In genomic region chr5:137775587-137776290, GRCm38 (mm10) we compare ENCODE assay signal across 13 mouse cellular contexts. TPM values are rescaled to one million over a fixed set of nuclear protein-coding genes. Genes with fewer than 3 reads are reported as not detected.
DNase-seq lines count a peak whose midpoint lies in the region; ATAC-seq and TF ChIP-seq lines count a peak whose summit lies in the region.
"Had no signal": no experiment of that assay in that cellular context is flagged by ENCODE, and none has a peak within 500 bp of the region (broad histone marks: within the 10 kb centered on the region; RNA-seq: fewer than 3 reads in every experiment).

No protein-coding gene starts in this region.

- no peak overlapping the region for H3K4me2 ChIP-seq in heart, embryonic 13.5 days
- H3K4me2 ChIP-seq in hindbrain, embryonic 14.5 days (replicated peaks), result no peak overlapping the region
- H3K4me2 ChIP-seq: forebrain, embryonic 13.5 days; lung, embryonic 14.5 days; midbrain, embryonic 12.5 days had no signal

- 89% methylated on average over 2 of the region's 2 CpGs for WGBS in heart, embryonic 13.5 days
- WGBS in heart, adult 2 months, result 96% methylated on average over 2 of the region's 2 CpGs
- WGBS in limb, embryonic 10.5 days, result 92% methylated on average over 2 of the region's 2 CpGs
- WGBS in hindbrain, embryonic 14.5 days, result 90% methylated on average over 2 of the region's 2 CpGs

- peaks cover 33% of the 10 kb centered on the region for H3K4me1 ChIP-seq in heart, embryonic 13.5 days
- H3K4me1 ChIP-seq in heart, adult 2 months (ENCODE audit: control insufficient read depth, insufficient read depth, low read length), result peaks cover 1% of the 10 kb centered on the region; the same call in 1 of the 2 replicates
- no peaks in the 10 kb centered on the region for H3K4me1 ChIP-seq in ES-Bruce4 (ENCODE audit: control insufficient read depth, insufficient read depth, low read length)
- peaks cover 24% of the 10 kb centered on the region for H3K4me1 ChIP-seq in limb, embryonic 10.5 days
- peaks cover 17% of the 10 kb centered on the region for H3K4me1 ChIP-seq in hindbrain, embryonic 14.5 days (replicated peaks; ENCODE audit: control insufficient read depth, insufficient read depth, low read length)

- intact Hi-C loops in heart, adult 2 months (cut with DNase I), result no loop called here

- no peaks in the 10 kb centered on the region for H3K9me3 ChIP-seq in heart, embryonic 13.5 days
- no peaks in the 10 kb centered on the region for H3K9me3 ChIP-seq in ES-Bruce4 (replicated peaks; ENCODE audit: control insufficient read depth, insufficient read depth, low read length, poor library complexity, severe bottlenecking)
- H3K9me3 ChIP-seq in limb, embryonic 10.5 days (replicated peaks), result no peaks in the 10 kb centered on the region
- no peaks in the 10 kb centered on the region for H3K9me3 ChIP-seq in hindbrain, embryonic 14.5 days (ENCODE audit: control insufficient read depth, low read length)
- H3K9me3 ChIP-seq: forebrain, embryonic 13.5 days; hindbrain, embryonic 10.5 days; midbrain, embryonic 12.5 days had no signal

- H3K27me3 ChIP-seq in heart, embryonic 13.5 days (replicated peaks), result no peaks in the 10 kb centered on the region
- no peaks in the 10 kb centered on the region for H3K27me3 ChIP-seq in heart, adult 2 months (ENCODE audit: control insufficient read depth, insufficient read depth, low read length)
- no peaks in the 10 kb centered on the region for H3K27me3 ChIP-seq in ES-Bruce4 (ENCODE audit: control insufficient read depth, insufficient read depth, low read length, poor library complexity, severe bottlenecking)
- H3K27me3 ChIP-seq in limb, embryonic 10.5 days (ENCODE audit: low read depth, poor library complexity, severe bottlenecking), result no peaks in the 10 kb centered on the region
- no peaks in the 10 kb centered on the region for H3K27me3 ChIP-seq in hindbrain, embryonic 14.5 days (ENCODE audit: control insufficient read depth, insufficient read depth, low read length)
- H3K27me3 ChIP-seq: forebrain, embryonic 13.5 days; midbrain, embryonic 12.5 days; Patski had no signal

- no peak for TF ChIP-seq POLR2A in heart, adult 2 months (IDR thresholded peaks at IDR 0.05; ENCODE audit: insufficient read depth, low read depth, low read length)
- TF ChIP-seq POLR2A in ES-Bruce4 (IDR thresholded peaks at IDR 0.05; ENCODE audit: insufficient read depth, low read length), result no peak

- no peaks in the 10 kb centered on the region for H3K79me2 ChIP-seq in heart, adult 2 months (replicated peaks; ENCODE audit: control insufficient read depth, insufficient read depth, low read length)

- H3K27ac ChIP-seq in heart, embryonic 13.5 days (replicated peaks), result peak overlapping the region; percentile 72
- H3K27ac ChIP-seq in heart, adult 2 months, result no peak overlapping the region
- H3K27ac ChIP-seq in ES-Bruce4 (ENCODE audit: insufficient read depth, low read length), result peak overlapping the region; percentile 40
- H3K27ac ChIP-seq in limb, embryonic 10.5 days, result peak overlapping the region; percentile 36; the same call in 1 of the 2 replicates
- H3K27ac ChIP-seq in hindbrain, embryonic 14.5 days, result no peak overlapping the region
- H3K27ac ChIP-seq: forebrain, embryonic 13.5 days; hindbrain, embryonic 10.5 days; midbrain, embryonic 12.5 days had no signal

- DNase-seq in heart, adult 2 months, result no peak
- peak; percentile 2 for DNase-seq in layer of hippocampus, adult 9-11 months
- DNase-seq in layer of hippocampus, adult 8-10 months (ENCODE audit: low spot score in 2 of 2), result no peak
- DNase-seq in limb, embryonic 10.5 days (ENCODE audit: low spot score), result no peak
- no peak for DNase-seq in right cerebral cortex, adult 18-20 months
- no peak for DNase-seq in hindbrain, embryonic 14.5 days (ENCODE audit: low spot score)

- no peak overlapping the region for H3K9ac ChIP-seq in heart, embryonic 13.5 days
- H3K9ac ChIP-seq in heart, adult 2 months (ENCODE audit: low read depth, low read length), result no peak overlapping the region
- peak overlapping the region; percentile 4; the same call in 1 of the 2 replicates for H3K9ac ChIP-seq in ES-Bruce4 (ENCODE audit: low read depth, poor library complexity, severe bottlenecking)
- H3K9ac ChIP-seq in hindbrain, embryonic 14.5 days, result no peak overlapping the region
- H3K9ac ChIP-seq: forebrain, embryonic 13.5 days; lung, embryonic 14.5 days; midbrain, embryonic 12.5 days had no signal

- no peak for ATAC-seq in heart, embryonic 13.5 days (ENCODE audit: extremely low read depth, insufficient number of reproducible peaks, low FRiP score, low TSS enrichment)
- no peak for ATAC-seq in hindbrain, embryonic 14.5 days (ENCODE audit: low FRiP score)
- ATAC-seq: forebrain, embryonic 13.5 days had no signal

- H3K36me3 ChIP-seq in heart, embryonic 13.5 days, result peaks cover 8% of the 10 kb centered on the region
- no peaks in the 10 kb centered on the region for H3K36me3 ChIP-seq in heart, adult 2 months (ENCODE audit: control insufficient read depth, insufficient read depth, low read length)
- peaks cover 8% of the 10 kb centered on the region for H3K36me3 ChIP-seq in ES-Bruce4 (ENCODE audit: control insufficient read depth, insufficient read depth, low read length, poor library complexity, severe bottlenecking)
- peaks cover 12% of the 10 kb centered on the region for H3K36me3 ChIP-seq in limb, embryonic 10.5 days
- H3K36me3 ChIP-seq in hindbrain, embryonic 14.5 days (replicated peaks; ENCODE audit: control insufficient read depth, insufficient read depth), result peaks cover 8% of the 10 kb centered on the region

- TF ChIP-seq EP300 in heart, adult 2 months (IDR thresholded peaks at IDR 0.05; ENCODE audit: insufficient read depth, low read depth, low read length), result no peak
- TF ChIP-seq EP300 in ES-Bruce4 (IDR thresholded peaks at IDR 0.05; ENCODE audit: insufficient read depth, low read depth, low read length), result no peak

- no peak for TF ChIP-seq CTCF in heart, adult 2 months (IDR thresholded peaks at IDR 0.05)
- no peak for TF ChIP-seq CTCF in ES-Bruce4 (IDR thresholded peaks at IDR 0.05; ENCODE audit: low read depth, low read length)

- H3K4me3 ChIP-seq in heart, embryonic 13.5 days, result no peak overlapping the region
- H3K4me3 ChIP-seq in heart, adult 2 months, result no peak overlapping the region
- peak overlapping the region; percentile 24; the same call in 1 of the 2 replicates for H3K4me3 ChIP-seq in ES-Bruce4 (ENCODE audit: low read depth, low read length)
- no peak overlapping the region for H3K4me3 ChIP-seq in limb, embryonic 10.5 days
- H3K4me3 ChIP-seq in hindbrain, embryonic 14.5 days (replicated peaks; ENCODE audit: low read length), result no peak overlapping the region
- H3K4me3 ChIP-seq: forebrain, embryonic 13.5 days; hindbrain, embryonic 10.5 days; midbrain, embryonic 12.5 days had no signal

RNA-seq across cellular contexts. Expression of gene Ppp1r35, which starts 2.9 kb away (rescaled TPM):
- polyA plus RNA-seq in heart, embryonic 13.5 days (2015; fragmentation: Nextera tagmentation; extraction: Ambion mirVana), result 18.3 and 22.3 TPM in 2 replicates
- total RNA-seq in heart, adult 2 months (2021), result 10 to 100 TPM in 1 of 2 experiments, 1 to 10 TPM in 1; 7.4 to 10.8 TPM
- polyA plus RNA-seq in heart, adult 2 months (2012; rRNA removed), result 6.8 and 12.0 TPM in 2 replicates
- total RNA-seq in layer of hippocampus, adult 8-10 months (2022), result 10 to 100 TPM; 11.5 to 16.3 (median 14.1) TPM
- polyA plus RNA-seq in ES-Bruce4 (2011; ENCODE audit: insufficient read depth, insufficient read length, low read depth, missing spikeins), result 30.3 and 35.4 TPM in 2 replicates
- 47.0 and 49.5 TPM in 2 replicates for polyA plus RNA-seq in limb, embryonic 10.5 days (2016; fragmentation: Nextera tagmentation; extraction: Ambion mirVana)
- 51.1 and 58.7 TPM in 2 replicates for polyA plus RNA-seq in hindbrain, embryonic 14.5 days (2014; fragmentation: Nextera tagmentation; extraction: Ambion mirVana)

RNA-seq across cellular contexts. Expression of gene Mepce, which starts 11.7 kb away (rescaled TPM):
- polyA plus RNA-seq in heart, embryonic 13.5 days (2015; fragmentation: Nextera tagmentation; extraction: Ambion mirVana), result 6.2 and 8.5 TPM in 2 replicates
- 10 to 100 TPM; 21.3 to 26.0 TPM for total RNA-seq in heart, adult 2 months (2021)
- polyA plus RNA-seq in heart, adult 2 months (2012; rRNA removed), result 24.1 and 31.5 TPM in 2 replicates
- total RNA-seq in layer of hippocampus, adult 8-10 months (2022), result 10 to 100 TPM; 44.6 to 52.9 (median 48.3) TPM
- polyA plus RNA-seq in ES-Bruce4 (2011; ENCODE audit: insufficient read depth, insufficient read length, low read depth, missing spikeins), result 21.6 and 24.8 TPM in 2 replicates
- polyA plus RNA-seq in limb, embryonic 10.5 days (2016; fragmentation: Nextera tagmentation; extraction: Ambion mirVana), result 11.3 and 11.8 TPM in 2 replicates
- 11.0 and 11.7 TPM in 2 replicates for polyA plus RNA-seq in hindbrain, embryonic 14.5 days (2014; fragmentation: Nextera tagmentation; extraction: Ambion mirVana)

RNA-seq across cellular contexts. Expression of gene Zcwpw1, which starts 11.9 kb away (rescaled TPM):
- polyA plus RNA-seq in heart, embryonic 13.5 days (2015; fragmentation: Nextera tagmentation; extraction: Ambion mirVana), result 7.6 and 7.7 TPM in 2 replicates
- under 1 TPM; 0.44 to 0.52 TPM for total RNA-seq in heart, adult 2 months (2021)
- polyA plus RNA-seq in heart, adult 2 months (2012; rRNA removed), result 0.39 and 0.50 TPM in 2 replicates
- 1 to 10 TPM; 6.7 to 9.1 (median 7.5) TPM for total RNA-seq in layer of hippocampus, adult 8-10 months (2022)
- polyA plus RNA-seq in ES-Bruce4 (2011; ENCODE audit: insufficient read depth, insufficient read length, low read depth, missing spikeins), result 15.0 and 15.5 TPM in 2 replicates
- 8.4 and 15.8 TPM in 2 replicates for polyA plus RNA-seq in limb, embryonic 10.5 days (2016; fragmentation: Nextera tagmentation; extraction: Ambion mirVana)
- polyA plus RNA-seq in hindbrain, embryonic 14.5 days (2014; fragmentation: Nextera tagmentation; extraction: Ambion mirVana), result 7.9 and 8.3 TPM in 2 replicates

RNA-seq across cellular contexts. Expression of gene Tsc22d4, which starts 30.2 kb away (rescaled TPM):
- polyA plus RNA-seq in heart, embryonic 13.5 days (2015; fragmentation: Nextera tagmentation; extraction: Ambion mirVana), result 128 and 131 TPM in 2 replicates
- total RNA-seq in heart, adult 2 months (2021), result 100 to 1,000 TPM; 254 to 258 TPM
- polyA plus RNA-seq in heart, adult 2 months (2012; rRNA removed), result 223 and 251 TPM in 2 replicates
- 100 to 1,000 TPM; 146 to 236 (median 178) TPM for total RNA-seq in layer of hippocampus, adult 8-10 months (2022)
- 47.7 and 53.3 TPM in 2 replicates for polyA plus RNA-seq in ES-Bruce4 (2011; ENCODE audit: insufficient read depth, insufficient read length, low read depth, missing spikeins)
- polyA plus RNA-seq in limb, embryonic 10.5 days (2016; fragmentation: Nextera tagmentation; extraction: Ambion mirVana), result 78.1 and 99.5 TPM in 2 replicates
- polyA plus RNA-seq in hindbrain, embryonic 14.5 days (2014; fragmentation: Nextera tagmentation; extraction: Ambion mirVana), result 67.6 and 72.8 TPM in 2 replicates

RNA-seq across cellular contexts. Expression of gene Nyap1, which starts 34.3 kb away (rescaled TPM):
- 1.3 and 1.5 TPM in 2 replicates for polyA plus RNA-seq in heart, embryonic 13.5 days (2015; fragmentation: Nextera tagmentation; extraction: Ambion mirVana)
- total RNA-seq in heart, adult 2 months (2021), result 1 to 10 TPM in 1 of 2 experiments, under 1 TPM in 1; 0.94 to 1.2 TPM
- 1.6 and 1.7 TPM in 2 replicates for polyA plus RNA-seq in heart, adult 2 months (2012; rRNA removed)
- total RNA-seq in layer of hippocampus, adult 8-10 months (2022), result 10 to 100 TPM; 64.7 to 77.5 (median 68.4) TPM
- 12.4 and 13.0 TPM in 2 replicates for polyA plus RNA-seq in ES-Bruce4 (2011; ENCODE audit: insufficient read depth, insufficient read length, low read depth, missing spikeins)
- 1.1 and 2.5 TPM in 2 replicates for polyA plus RNA-seq in limb, embryonic 10.5 days (2016; fragmentation: Nextera tagmentation; extraction: Ambion mirVana)
- 14.2 and 18.8 TPM in 2 replicates for polyA plus RNA-seq in hindbrain, embryonic 14.5 days (2014; fragmentation: Nextera tagmentation; extraction: Ambion mirVana)

Comparison
In these comparisons a context has a peak if more than half of its experiments do, and no peak if none do; other contexts are left out.
1. H3K27ac ChIP-seq: peak in heart, embryonic 13.5 days (single experiment), ES-Bruce4 (single experiment) and limb, embryonic 10.5 days (single experiment); none in heart, adult 2 months (single experiment) and hindbrain, embryonic 14.5 days (single experiment).